ENCODE assay signal across 12 mouse cellular contexts in genomic region chr4:107674322-107674644, GRCm38 (mm10). TPM values are rescaled to one million over a fixed set of nuclear protein-coding genes. Genes with fewer than 3 reads are reported as not detected.
DNase-seq lines count a peak whose midpoint lies in the region; ATAC-seq and TF ChIP-seq lines count a peak whose summit lies in the region.
"Had no signal": no experiment of that assay in that cellular context is flagged by ENCODE, and none has a peak within 500 bp of the region (broad histone marks: within the 10 kb centered on the region; RNA-seq: fewer than 3 reads in every experiment).

No protein-coding gene starts in this region.

- no peak for DNase-seq in intestine, embryonic 14.5 days (ENCODE audit: low spot score)
- no peak for DNase-seq in midbrain, postnatal 0 days (ENCODE audit: low spot score)
- no peak for DNase-seq in gastrocnemius, adult 18-20 months (ENCODE audit: low spot score)
- no peak for DNase-seq in left cerebral cortex, adult 8-10 months (ENCODE audit: low spot score in 2 of 2)
- no peak for DNase-seq in kidney, adult 9 months

- H3K36me3 ChIP-seq in intestine, embryonic 14.5 days (ENCODE audit: control insufficient read depth, insufficient read depth, low read length), result no peaks in the 10 kb centered on the region
- no peaks in the 10 kb centered on the region for H3K36me3 ChIP-seq in intestine, embryonic 16.5 days (ENCODE audit: control insufficient read depth, insufficient read depth, low read length)
- no peaks in the 10 kb centered on the region for H3K36me3 ChIP-seq in forebrain, embryonic 13.5 days (ENCODE audit: poor library complexity, severe bottlenecking)
- no peaks in the 10 kb centered on the region for H3K36me3 ChIP-seq in intestine, postnatal 0 days (ENCODE audit: control insufficient read depth, insufficient read depth)
- no peaks in the 10 kb centered on the region for H3K36me3 ChIP-seq in midbrain, postnatal 0 days (ENCODE audit: insufficient read depth, low read length)
- H3K36me3 ChIP-seq: heart, embryonic 15.5 days had no signal

- ATAC-seq in intestine, embryonic 14.5 days (replicated peaks; ENCODE audit: low FRiP score, low TSS enrichment, low read depth), result no peak
- ATAC-seq in intestine, embryonic 16.5 days, result no peak
- no peak for ATAC-seq in forebrain, embryonic 13.5 days
- ATAC-seq in intestine, postnatal 0 days, result 0 out of 2 replicates have a peak, but pooled peaks have one; percentile 10
- no peak for ATAC-seq in midbrain, postnatal 0 days (ENCODE audit: low FRiP score)

- H3K27me3 ChIP-seq in intestine, embryonic 14.5 days (replicated peaks; ENCODE audit: control insufficient read depth, insufficient read depth, low read length), result peaks cover 18% of the 10 kb centered on the region
- peaks cover 6% of the 10 kb centered on the region; the same call in 1 of the 2 replicates for H3K27me3 ChIP-seq in intestine, embryonic 16.5 days (replicated peaks; ENCODE audit: control insufficient read depth, insufficient read depth, low read length)
- peaks cover 10% of the 10 kb centered on the region for H3K27me3 ChIP-seq in forebrain, embryonic 13.5 days
- peaks cover 10% of the 10 kb centered on the region; the same call in 1 of the 2 replicates for H3K27me3 ChIP-seq in intestine, postnatal 0 days (replicated peaks; ENCODE audit: control insufficient read depth, insufficient read depth, low read length)
- H3K27me3 ChIP-seq in midbrain, postnatal 0 days (ENCODE audit: insufficient read depth, low read length), result no peaks in the 10 kb centered on the region; the same call in 1 of the 2 replicates

- no peaks in the 10 kb centered on the region for H3K9me3 ChIP-seq in intestine, embryonic 14.5 days (ENCODE audit: control insufficient read depth, low read length)
- H3K9me3 ChIP-seq in intestine, embryonic 16.5 days (ENCODE audit: control insufficient read depth, low read length), result no peaks in the 10 kb centered on the region
- no peaks in the 10 kb centered on the region for H3K9me3 ChIP-seq in forebrain, embryonic 13.5 days (replicated peaks)
- no peaks in the 10 kb centered on the region for H3K9me3 ChIP-seq in intestine, postnatal 0 days (ENCODE audit: control insufficient read depth)
- no peaks in the 10 kb centered on the region for H3K9me3 ChIP-seq in midbrain, postnatal 0 days (ENCODE audit: low read length)
- H3K9me3 ChIP-seq: heart, embryonic 15.5 days had no signal

- no peak for TF ChIP-seq CTCF in intestine, postnatal 0 days (IDR thresholded peaks at IDR 0.05; ENCODE audit: low read depth)
- no peak for TF ChIP-seq CTCF in midbrain, postnatal 0 days (IDR thresholded peaks at IDR 0.05)

- 29% methylated on average over 5 of the region's 5 CpGs for WGBS in intestine, embryonic 14.5 days
- 26% methylated on average over 5 of the region's 5 CpGs for WGBS in intestine, embryonic 16.5 days
- WGBS in forebrain, embryonic 13.5 days, result 25% methylated on average over 5 of the region's 5 CpGs
- WGBS in intestine, postnatal 0 days, result 23% methylated on average over 5 of the region's 5 CpGs
- WGBS in midbrain, postnatal 0 days, result 27% methylated on average over 5 of the region's 5 CpGs

- H3K27ac ChIP-seq in intestine, embryonic 14.5 days (ENCODE audit: low read depth), result no peak overlapping the region
- no peak overlapping the region for H3K27ac ChIP-seq in intestine, embryonic 16.5 days (ENCODE audit: low read length)
- H3K27ac ChIP-seq in forebrain, embryonic 13.5 days, result peak overlapping the region; percentile 51; the same call in 1 of the 2 replicates
- no peak overlapping the region for H3K27ac ChIP-seq in intestine, postnatal 0 days (ENCODE audit: low read depth, low read length)
- no peak overlapping the region for H3K27ac ChIP-seq in midbrain, postnatal 0 days (ENCODE audit: low read depth, low read length)
- H3K27ac ChIP-seq: gastrocnemius, adult 2 months; heart, embryonic 15.5 days had no signal

- H3K4me1 ChIP-seq in intestine, embryonic 14.5 days (replicated peaks; ENCODE audit: control insufficient read depth, insufficient read depth, low read length), result peaks cover 7% of the 10 kb centered on the region
- H3K4me1 ChIP-seq in intestine, embryonic 16.5 days (ENCODE audit: control insufficient read depth, insufficient read depth, low read length), result peaks cover 8% of the 10 kb centered on the region
- H3K4me1 ChIP-seq in forebrain, embryonic 13.5 days, result peaks cover 14% of the 10 kb centered on the region
- no peaks in the 10 kb centered on the region for H3K4me1 ChIP-seq in intestine, postnatal 0 days (replicated peaks; ENCODE audit: control insufficient read depth, insufficient read depth, low read length)
- H3K4me1 ChIP-seq in midbrain, postnatal 0 days (ENCODE audit: insufficient read depth, low read length), result peaks cover 4% of the 10 kb centered on the region; the same call in 1 of the 2 replicates

- peak overlapping the region; percentile 23; the same call in 1 of the 2 replicates for H3K4me2 ChIP-seq in intestine, embryonic 14.5 days (ENCODE audit: low read length)
- H3K4me2 ChIP-seq in intestine, embryonic 16.5 days (ENCODE audit: low read depth, low read length), result no peak overlapping the region
- H3K4me2 ChIP-seq in forebrain, embryonic 13.5 days, result peak overlapping the region; percentile 49
- H3K4me2 ChIP-seq in intestine, postnatal 0 days (replicated peaks; ENCODE audit: low read depth), result no peak overlapping the region
- H3K4me2 ChIP-seq in midbrain, postnatal 0 days (ENCODE audit: low read depth, low read length, poor library complexity, severe bottlenecking), result peak overlapping the region; percentile 15
- H3K4me2 ChIP-seq: heart, embryonic 15.5 days had no signal

- H3K9ac ChIP-seq in intestine, embryonic 14.5 days (ENCODE audit: low read length), result no peak overlapping the region
- no peak overlapping the region for H3K9ac ChIP-seq in intestine, embryonic 16.5 days (ENCODE audit: low read depth, low read length)
- H3K9ac ChIP-seq in forebrain, embryonic 13.5 days, result no peak overlapping the region
- no peak overlapping the region for H3K9ac ChIP-seq in intestine, postnatal 0 days (ENCODE audit: low read depth, low read length)
- no peak overlapping the region for H3K9ac ChIP-seq in midbrain, postnatal 0 days (replicated peaks; ENCODE audit: low read length, poor library complexity, severe bottlenecking)
- H3K9ac ChIP-seq: heart, embryonic 15.5 days had no signal

- H3K4me3 ChIP-seq in intestine, embryonic 14.5 days (ENCODE audit: low read depth, low read length), result no peak overlapping the region
- no peak overlapping the region for H3K4me3 ChIP-seq in intestine, embryonic 16.5 days (ENCODE audit: low read length)
- no peak overlapping the region for H3K4me3 ChIP-seq in forebrain, embryonic 13.5 days
- no peak overlapping the region for H3K4me3 ChIP-seq in intestine, postnatal 0 days (ENCODE audit: low read depth, low read length)
- no peak overlapping the region for H3K4me3 ChIP-seq in midbrain, postnatal 0 days (ENCODE audit: low read depth, low read length)
- H3K4me3 ChIP-seq: gastrocnemius, adult 2 months; heart, embryonic 15.5 days had no signal

RNA-seq across cellular contexts. Expression of gene Dmrtb1, which starts 9.7 kb away (rescaled TPM):
- polyA plus RNA-seq in intestine, embryonic 14.5 days (2014; fragmentation: Nextera tagmentation; extraction: Ambion mirVana), result not detected in 2 replicates
- polyA plus RNA-seq in intestine, embryonic 16.5 days (2015; fragmentation: Nextera tagmentation; extraction: Ambion mirVana), result not detected in 2 replicates
- polyA plus RNA-seq in forebrain, embryonic 13.5 days (2015; fragmentation: Nextera tagmentation; extraction: Ambion mirVana), result 32.9 and 38.8 TPM in 2 replicates
- polyA plus RNA-seq in intestine, postnatal 0 days (2015; fragmentation: Nextera tagmentation; extraction: Ambion mirVana), result not detected in 2 replicates
- total RNA-seq in midbrain, postnatal 0 days (2014; rRNA removed), result 13.1 and 27.1 TPM in 2 replicates
- polyA plus RNA-seq in midbrain, postnatal 0 days (2015; fragmentation: Nextera tagmentation; extraction: Ambion mirVana), result 36.8 and 37.2 TPM in 2 replicates
- total RNA-seq in gastrocnemius, adult 18-20 months (2021), result not detected
- total RNA-seq in left cerebral cortex, adult 8-10 months (2022), result 1 to 10 TPM in 1 of 4 experiments, under 1 TPM in 3; 0.27 to 1.0 (median 0.62) TPM
- total RNA-seq: gastrocnemius, adult 2 months; MEL had no signal
- polyA plus RNA-seq: heart, embryonic 15.5 days; small intestine, adult 2 months had no signal

Comparison
In these comparisons a context has a peak if more than half of its experiments do, and no peak if none do; other contexts are left out.
1. H3K4me2 ChIP-seq: peak in intestine, embryonic 14.5 days (single experiment), forebrain, embryonic 13.5 days (single experiment) and midbrain, postnatal 0 days (single experiment); none in intestine, embryonic 16.5 days (single experiment) and intestine, postnatal 0 days (single experiment).
2. RNA of gene Dmrtb1, which starts 9.7 kb away (polyA plus RNA-seq): 32.9 to 38.8 TPM in forebrain, embryonic 13.5 days and 36.8 to 37.2 TPM in midbrain, postnatal 0 days; not detected in intestine, embryonic 14.5 days, not detected in intestine, embryonic 16.5 days and not detected in intestine, postnatal 0 days; every median in the first group is over 10 times any median in the second.